In genomic region chr11:32553311-32554140, GRCm38 (mm10) we compare ENCODE assay signal across 9 mouse cellular contexts. TPM values are rescaled to one million over a fixed set of nuclear protein-coding genes. Genes with fewer than 3 reads are reported as not detected.
DNase-seq lines count a peak whose midpoint lies in the region; ATAC-seq lines count a peak whose summit lies in the region.
"Had no signal": no experiment of that assay in that cellular context is flagged by ENCODE, and none has a peak within 500 bp of the region (broad histone marks: within the 10 kb centered on the region; RNA-seq: fewer than 3 reads in every experiment).

No protein-coding gene starts in this region.

- peaks cover 52% of the 10 kb centered on the region for H3K4me1 ChIP-seq in heart, embryonic 10.5 days
- no peaks in the 10 kb centered on the region; the same call in 1 of the 2 replicates for H3K4me1 ChIP-seq in forebrain, embryonic 11.5 days (replicated peaks; ENCODE audit: control insufficient read depth, insufficient read depth, low read length)

- intact Hi-C loops in left cerebral cortex, postnatal 4 days (cut with DNase I) = no loop called here

- no peak overlapping the region for H3K9ac ChIP-seq in forebrain, embryonic 11.5 days (ENCODE audit: low read length)

- no peak overlapping the region for H3K4me2 ChIP-seq in forebrain, embryonic 11.5 days (ENCODE audit: low read depth, low read length, severe bottlenecking)

- no peaks in the 10 kb centered on the region for H3K27me3 ChIP-seq in heart, embryonic 10.5 days (ENCODE audit: insufficient read depth, poor library complexity, severe bottlenecking)
- no peaks in the 10 kb centered on the region for H3K27me3 ChIP-seq in forebrain, embryonic 11.5 days (ENCODE audit: control insufficient read depth, insufficient read depth, low read length)

- ATAC-seq in forebrain, embryonic 11.5 days (replicated peaks; ENCODE audit: low FRiP score) = no peak

- peak overlapping the region; percentile 77; the same call in 1 of the 2 replicates for H3K27ac ChIP-seq in heart, embryonic 10.5 days
- no peak overlapping the region for H3K27ac ChIP-seq in forebrain, embryonic 11.5 days (ENCODE audit: low read depth, low read length)

- DNase-seq in heart, embryonic 10.5 days (ENCODE audit: low spot score) = no peak
- no peak for DNase-seq in heart, adult 8-10 months (ENCODE audit: low spot score)
- DNase-seq in spleen, adult 18-20 months = peak; percentile 55 to 57
- no peak for DNase-seq in spleen, adult 12 weeks (ENCODE audit: low spot score)
- peak; percentile 44 to 50 for DNase-seq in lung, postnatal 4 days
- DNase-seq in cerebellum, adult 18-20 months = no peak
- no peak for DNase-seq in left cerebral cortex, postnatal 4 days
- no peak for DNase-seq in forebrain, embryonic 11.5 days (ENCODE audit: low spot score)

- H3K4me3 ChIP-seq in heart, embryonic 10.5 days = peak overlapping the region; percentile 9; the same call in 1 of the 2 replicates
- H3K4me3 ChIP-seq in forebrain, embryonic 11.5 days (ENCODE audit: low read depth, low read length) = no peak overlapping the region

- 35% methylated on average over 14 of the region's 14 CpGs for WGBS in heart, embryonic 10.5 days
- WGBS in forebrain, embryonic 11.5 days = 76% methylated on average over 14 of the region's 14 CpGs

- H3K36me3 ChIP-seq in heart, embryonic 10.5 days = no peaks in the 10 kb centered on the region
- no peaks in the 10 kb centered on the region for H3K36me3 ChIP-seq in forebrain, embryonic 11.5 days (ENCODE audit: control insufficient read depth, insufficient read depth, low read length)

- H3K9me3 ChIP-seq in heart, embryonic 10.5 days = no peaks in the 10 kb centered on the region
- no peaks in the 10 kb centered on the region for H3K9me3 ChIP-seq in forebrain, embryonic 11.5 days (ENCODE audit: control insufficient read depth, low read length)

RNA-seq across cellular contexts. Expression of gene Stk10, which starts 20.4 kb away (rescaled TPM):
- polyA plus RNA-seq in heart, embryonic 10.5 days (2016; fragmentation: Nextera tagmentation; extraction: Ambion mirVana) = 2.3 and 2.8 TPM in 2 replicates
- total RNA-seq in heart, adult 8-10 months (2022) = 1 to 10 TPM; 6.6 to 9.2 (median 8.7) TPM
- total RNA-seq in left cerebral cortex, postnatal 4 days (2021) = 1 to 10 TPM; 7.2 to 7.9 TPM
- polyA plus RNA-seq in forebrain, embryonic 11.5 days (2014; fragmentation: Nextera tagmentation; extraction: Ambion mirVana) = 1.4 and 1.8 TPM in 2 replicates

RNA-seq across cellular contexts. Expression of gene Efcab9, which starts 21.6 kb away (rescaled TPM):
- 0.36 TPM in 1 of 2 replicates, not detected in the other for polyA plus RNA-seq in heart, embryonic 10.5 days (2016; fragmentation: Nextera tagmentation; extraction: Ambion mirVana)
- not detected for total RNA-seq in heart, adult 8-10 months (2022)
- under 1 TPM; 0.54 to 0.99 TPM for total RNA-seq in left cerebral cortex, postnatal 4 days (2021)
- 0.29 TPM in 1 of 2 replicates, not detected in the other for polyA plus RNA-seq in forebrain, embryonic 11.5 days (2014; fragmentation: Nextera tagmentation; extraction: Ambion mirVana)
- total RNA-seq: liver, adult 2 months had no signal
- polyA plus RNA-seq: liver, adult 2 months had no signal

Comparison
In these comparisons a context has a peak if more than half of its experiments do, and no peak if none do; other contexts are left out.
1. DNase-seq: peak in spleen, adult 18-20 months (2 of 2) and lung, postnatal 4 days (2 of 2); none in heart, embryonic 10.5 days (single experiment), heart, adult 8-10 months (single experiment), spleen, adult 12 weeks (single experiment), cerebellum, adult 18-20 months (0 of 2), left cerebral cortex, postnatal 4 days (single experiment) and forebrain, embryonic 11.5 days (single experiment).